Mouse (Mus musculus) large intestine, adult 2 months (tissue): ENCODE results near the gene Rab19. TPM values are rescaled to one million over a fixed set of nuclear protein-coding genes. Genes with fewer than 3 reads are reported as not detected.
"Not testable (repeated sequence)": the region's sequence is repeated elsewhere in the genome, so short reads cannot be mapped to it uniquely, and the experiment has no call there.

Experiments used
- DNase-seq: peaks from one replicate; pipeline ENCODE4 v3.0.0-alpha.2; 2012; ENCODE audit warnings: low read depth, low spot score
- WGBS: fragments of 180-500 bp; shearing (Covaris S2); methylation state at CpG from one replicate; pipeline ENCODE4 v1.1.7; 2018; 5-methylcytosine and 5-hydroxymethylcytosine counted together
- polyA plus RNA-seq: library from polyadenylated mRNA; depleted of rRNA; stranded (reverse); fragments of >200 nt; gene quantifications from 2 replicates; pipeline ENCODE4 v1.2.3, GENCODE M21; 2012; rRNA removed

Gene Rab19
- 15.6 and 19.7 TPM in 2 replicates for polyA plus RNA-seq

- WGBS = 3% methylated on average over 20 of the region's 20 CpGs
- DNase-seq = peak; percentile 63
Measured at GRCm38 (mm10) chr6:39381125-39381880, at the start of gene Rab19. Gene Rab19, plus strand, starts transcription at chr6:39381175.

GRCm38 (mm10) chr6:39331998-39332700 lies 48.8 kb upstream of the Rab19 start:
- no peak for DNase-seq
- WGBS = 67% methylated on average over 7 of the region's 7 CpGs

- no peak for DNase-seq
- WGBS = 81% methylated on average over 7 of the region's 7 CpGs
Measured at GRCm38 (mm10) chr6:39334224-39334623, 46.8 kb upstream of the Rab19 start.

GRCm38 (mm10) chr6:39334873-39335272 lies 46.1 kb upstream of the Rab19 start:
- no peak for DNase-seq
- WGBS = 95% methylated on average over 3 of the region's 3 CpGs

- DNase-seq = no peak
- 93% methylated on average over 8 of the region's 8 CpGs for WGBS
Measured at GRCm38 (mm10) chr6:39338359-39338758, 42.6 kb upstream of the Rab19 start.

- WGBS = 20% methylated on average over 2 of the region's 2 CpGs
- peak; percentile 25 for DNase-seq
Measured at GRCm38 (mm10) chr6:39341798-39342197, 39.2 kb upstream of the Rab19 start.

GRCm38 (mm10) chr6:39344020-39344419 lies 37.0 kb upstream of the Rab19 start:
- peak; percentile 54 for DNase-seq
- WGBS = 15% methylated on average over 12 of the region's 12 CpGs

GRCm38 (mm10) chr6:39345430-39345829 lies 35.5 kb upstream of the Rab19 start:
- WGBS = 42% methylated on average over 7 of the region's 7 CpGs
- DNase-seq = peak; percentile 35

GRCm38 (mm10) chr6:39346991-39347501 lies 33.9 kb upstream of the Rab19 start:
- 33% methylated on average over 15 of the region's 15 CpGs for WGBS
- no peak for DNase-seq

- WGBS = 82% methylated on average over 4 of the region's 4 CpGs
- no peak for DNase-seq
Measured at GRCm38 (mm10) chr6:39347880-39348814, 32.8 kb upstream of the Rab19 start.

- 92% methylated on average over 6 of the region's 6 CpGs for WGBS
- no peak for DNase-seq
Measured at GRCm38 (mm10) chr6:39348946-39349345, 32.0 kb upstream of the Rab19 start.

GRCm38 (mm10) chr6:39359207-39359606 lies 21.8 kb upstream of the Rab19 start:
- 97% methylated on average over 9 of the region's 9 CpGs for WGBS
- not testable (repeated sequence) for DNase-seq

GRCm38 (mm10) chr6:39362684-39363083 lies 18.3 kb upstream of the Rab19 start:
- WGBS = 100% methylated on average over 2 of the region's 2 CpGs
- DNase-seq = no peak

- WGBS = 68% methylated on average over 3 of the region's 3 CpGs
- no peak for DNase-seq
Measured at GRCm38 (mm10) chr6:39369631-39370030, 11.3 kb upstream of the Rab19 start.

- no peak for DNase-seq
Measured at GRCm38 (mm10) chr6:39372042-39372441, 8.9 kb upstream of the Rab19 start.

GRCm38 (mm10) chr6:39372727-39373126 lies 8.2 kb upstream of the Rab19 start:
- 42% methylated on average over 7 of the region's 7 CpGs for WGBS
- DNase-seq = no peak

- DNase-seq = no peak
- 42% methylated on average over 4 of the region's 4 CpGs for WGBS
Measured at GRCm38 (mm10) chr6:39373301-39373955, 7.5 kb upstream of the Rab19 start.

- DNase-seq = no peak
- 8% methylated on average over 9 of the region's 9 CpGs for WGBS
Measured at GRCm38 (mm10) chr6:39376775-39377174, 4.2 kb upstream of the Rab19 start.

- under 1% methylated on average over 41 of the region's 43 CpGs for WGBS
- peak; percentile 78 for DNase-seq
Measured at GRCm38 (mm10) chr6:39377311-39377827, 3.6 kb upstream of the Rab19 start, which contains the start of gene Slc37a3. Gene Slc37a3, minus strand, starts transcription at chr6:39377675.
